24 mouse cellular contexts compared by ENCODE assay signal in genomic region chr12:32101306-32101705, GRCm38 (mm10). TPM values are rescaled to one million over a fixed set of nuclear protein-coding genes. Genes with fewer than 3 reads are reported as not detected.
DNase-seq lines count a peak whose midpoint lies in the region; ATAC-seq and TF ChIP-seq lines count a peak whose summit lies in the region.
"Had no signal": no experiment of that assay in that cellular context is flagged by ENCODE, and none has a peak within 500 bp of the region (broad histone marks: within the 10 kb centered on the region; RNA-seq: fewer than 3 reads in every experiment).

No protein-coding gene starts in this region.

- peak overlapping the region; percentile 48 for H3K9ac ChIP-seq in liver, embryonic 13.5 days
- no peak overlapping the region for H3K9ac ChIP-seq in intestine, embryonic 15.5 days
- H3K9ac ChIP-seq: embryonic facial prominence, embryonic 12.5 days; limb, embryonic 13.5 days; lung, embryonic 14.5 days; neural tube, embryonic 12.5 days had no signal

- 81% methylated on average over 4 of the region's 4 CpGs for WGBS in bone marrow, adult 2 months
- 84% methylated on average over 4 of the region's 4 CpGs for WGBS in liver, embryonic 13.5 days (ENCODE audit: insufficient replicate concordance)
- 91% methylated on average over 4 of the region's 4 CpGs for WGBS in intestine, embryonic 15.5 days

- peak; percentile 18 to 19 for DNase-seq in spleen, adult 18-20 months
- no peak for DNase-seq in spleen, postnatal 4 days (ENCODE audit: low spot score in 2 of 2)
- DNase-seq in liver, embryonic 13.5 days, result no peak
- peak; percentile 67 for DNase-seq in splenic B cell, adult 2 months (ENCODE audit: low read depth, low spot score)
- DNase-seq in cerebellum, adult 8-10 months, result no peak
- DNase-seq: adrenal gland, postnatal 25 days; cerebellum, adult 11 months; cerebellum, postnatal 14 days; gastrocnemius, adult 2 months; kidney, postnatal 36 days; lung, embryonic 14.5 days; lung, postnatal 4 days; midbrain, embryonic 14.5 days; retina, postnatal 1 day; right cerebral cortex, postnatal 25 days had no signal

- no peak overlapping the region for H3K4me3 ChIP-seq in bone marrow, adult 2 months (replicated peaks; ENCODE audit: control insufficient read depth, low read depth, low read length)
- no peak overlapping the region for H3K4me3 ChIP-seq in liver, embryonic 13.5 days (replicated peaks)
- H3K4me3 ChIP-seq in intestine, embryonic 15.5 days (replicated peaks), result no peak overlapping the region
- H3K4me3 ChIP-seq: embryonic facial prominence, embryonic 12.5 days; gastrocnemius, adult 2 months; limb, embryonic 13.5 days; neural tube, embryonic 12.5 days had no signal

- H3K27me3 ChIP-seq in liver, embryonic 13.5 days, result no peaks in the 10 kb centered on the region
- H3K27me3 ChIP-seq in splenic B cell, adult 2 months (ENCODE audit: control insufficient read depth, insufficient read depth, low read length, poor library complexity, severe bottlenecking), result no peaks in the 10 kb centered on the region
- no peaks in the 10 kb centered on the region for H3K27me3 ChIP-seq in intestine, embryonic 15.5 days (replicated peaks)
- H3K27me3 ChIP-seq: embryonic facial prominence, embryonic 12.5 days; limb, embryonic 13.5 days; neural tube, embryonic 12.5 days had no signal

- TF ChIP-seq CTCF in bone marrow, adult 2 months (IDR thresholded peaks at IDR 0.05; ENCODE audit: control insufficient read depth, insufficient read depth, low read length), result no peak

- peak overlapping the region; percentile 61; the same call in 1 of the 2 replicates for H3K27ac ChIP-seq in bone marrow, adult 2 months (ENCODE audit: control insufficient read depth, insufficient read depth, low read depth, low read length, poor library complexity)
- H3K27ac ChIP-seq in liver, embryonic 13.5 days, result peak overlapping the region; percentile 78
- no peak overlapping the region for H3K27ac ChIP-seq in intestine, embryonic 15.5 days
- H3K27ac ChIP-seq: embryonic facial prominence, embryonic 12.5 days; gastrocnemius, adult 2 months; hindbrain, postnatal 0 days; limb, embryonic 13.5 days; neural tube, embryonic 12.5 days had no signal

- peaks cover 6% of the 10 kb centered on the region; the same call in 1 of the 2 replicates for H3K4me1 ChIP-seq in bone marrow, adult 2 months (ENCODE audit: control insufficient read depth, insufficient read depth, low read length)
- peaks cover 78% of the 10 kb centered on the region for H3K4me1 ChIP-seq in liver, embryonic 13.5 days (replicated peaks)
- 0 out of 2 replicates have a peak, but pooled peaks cover 2% of the 10 kb centered on the region for H3K4me1 ChIP-seq in intestine, embryonic 15.5 days (replicated peaks)
- H3K4me1 ChIP-seq: neural tube, embryonic 12.5 days had no signal

- no peak for TF ChIP-seq POLR2A in bone marrow, adult 2 months (IDR thresholded peaks at IDR 0.05; ENCODE audit: borderline replicate concordance, control insufficient read depth, low read depth, low read length)

- H3K4me2 ChIP-seq in liver, embryonic 13.5 days, result peak overlapping the region; percentile 26
- H3K4me2 ChIP-seq in intestine, embryonic 15.5 days (replicated peaks), result no peak overlapping the region
- H3K4me2 ChIP-seq: embryonic facial prominence, embryonic 12.5 days; heart, embryonic 11.5 days; limb, embryonic 13.5 days; lung, embryonic 14.5 days; neural tube, embryonic 12.5 days had no signal

- peaks cover 48% of the 10 kb centered on the region for H3K36me3 ChIP-seq in liver, embryonic 13.5 days
- no peaks in the 10 kb centered on the region for H3K36me3 ChIP-seq in splenic B cell, adult 2 months (ENCODE audit: control insufficient read depth, insufficient read depth, low read length, poor library complexity, severe bottlenecking)
- no peaks in the 10 kb centered on the region for H3K36me3 ChIP-seq in intestine, embryonic 15.5 days
- H3K36me3 ChIP-seq: embryonic facial prominence, embryonic 12.5 days; limb, embryonic 13.5 days; neural tube, embryonic 12.5 days had no signal

- H3K9me3 ChIP-seq in liver, embryonic 13.5 days (replicated peaks), result no peaks in the 10 kb centered on the region
- no peaks in the 10 kb centered on the region for H3K9me3 ChIP-seq in intestine, embryonic 15.5 days
- H3K9me3 ChIP-seq: embryonic facial prominence, embryonic 12.5 days; limb, embryonic 13.5 days; neural tube, embryonic 12.5 days had no signal

- ATAC-seq in liver, embryonic 13.5 days (ENCODE audit: low read depth), result no peak
- no peak for ATAC-seq in intestine, embryonic 15.5 days
- ATAC-seq: forebrain, embryonic 14.5 days; hindbrain, postnatal 0 days; intestine, postnatal 0 days had no signal

RNA-seq across cellular contexts. Expression of gene Prkar2b, which starts 40.2 kb away (rescaled TPM):
- polyA plus RNA-seq in bone marrow, adult 2 months (2011; ENCODE audit: insufficient read depth, insufficient read length, low replicate concordance, missing spikeins), result 97.6 and 124 TPM in 2 replicates
- polyA plus RNA-seq in liver, embryonic 13.5 days (2015; fragmentation: Nextera tagmentation; extraction: Ambion mirVana), result 79.3 and 94.6 TPM in 2 replicates
- 17.0 and 17.9 TPM in 2 replicates for polyA plus RNA-seq in intestine, embryonic 15.5 days (2015; fragmentation: Nextera tagmentation; extraction: Ambion mirVana)

Comparison
In these comparisons a context has a peak if more than half of its experiments do, and no peak if none do; other contexts are left out.
1. DNase-seq: peak in spleen, adult 18-20 months (2 of 2) and splenic B cell, adult 2 months (single experiment); none in spleen, postnatal 4 days (0 of 2), liver, embryonic 13.5 days (single experiment) and cerebellum, adult 8-10 months (single experiment).